In the genomic region with DNA sequence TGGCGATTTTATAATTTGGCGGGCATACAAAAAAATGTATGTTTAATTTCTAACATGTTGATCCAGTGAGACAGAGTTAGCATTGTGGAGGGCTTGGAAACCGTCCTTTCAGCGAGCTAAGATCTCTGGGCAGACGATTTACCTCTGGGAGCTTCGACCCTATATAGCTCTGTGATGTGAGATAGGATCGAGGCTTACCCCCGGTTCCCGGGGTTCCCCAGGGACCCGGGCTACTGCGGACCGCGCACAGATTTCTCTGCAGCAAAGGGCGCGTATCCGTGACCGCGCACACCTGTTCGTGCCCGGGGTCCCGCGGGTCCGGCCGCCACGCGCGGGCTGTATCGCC, we compare ENCODE assay signal across 8 mouse cellular contexts. TPM values are rescaled to one million over a fixed set of nuclear protein-coding genes. Genes with fewer than 3 reads are reported as not detected.
DNase-seq lines count a peak whose midpoint lies in the region; ATAC-seq and TF ChIP-seq lines count a peak whose summit lies in the region.

No protein-coding gene starts in this region.

- no peak overlapping the region for H3K27ac ChIP-seq in kidney, embryonic 16.5 days (ENCODE audit: low read length)
- H3K27ac ChIP-seq in embryonic facial prominence, embryonic 11.5 days (replicated peaks; ENCODE audit: low read depth, low read length), result no peak overlapping the region
- H3K27ac ChIP-seq in hindbrain, embryonic 16.5 days (ENCODE audit: low read depth, low read length), result no peak overlapping the region; the same call in 1 of the 2 replicates
- peak overlapping the region; percentile 21 for H3K27ac ChIP-seq in midbrain, postnatal 0 days (ENCODE audit: low read depth, low read length)

- H3K9me3 ChIP-seq in kidney, embryonic 16.5 days (ENCODE audit: low read length), result no peaks in the 10 kb centered on the region
- H3K9me3 ChIP-seq in embryonic facial prominence, embryonic 11.5 days (replicated peaks; ENCODE audit: control insufficient read depth, low read length), result no peaks in the 10 kb centered on the region
- H3K9me3 ChIP-seq in hindbrain, embryonic 16.5 days (ENCODE audit: control insufficient read depth, low read length), result no peaks in the 10 kb centered on the region
- no peaks in the 10 kb centered on the region for H3K9me3 ChIP-seq in midbrain, postnatal 0 days (ENCODE audit: low read length)

- H3K4me2 ChIP-seq in kidney, embryonic 16.5 days (replicated peaks; ENCODE audit: low read depth, low read length), result peak overlapping the region; percentile 98
- peak overlapping the region; percentile 99 for H3K4me2 ChIP-seq in embryonic facial prominence, embryonic 11.5 days (ENCODE audit: low read depth, low read length)
- H3K4me2 ChIP-seq in hindbrain, embryonic 16.5 days (ENCODE audit: low read length), result peak overlapping the region; percentile 91
- peak overlapping the region; percentile 72 for H3K4me2 ChIP-seq in midbrain, postnatal 0 days (ENCODE audit: low read depth, low read length, poor library complexity, severe bottlenecking)

- H3K36me3 ChIP-seq in kidney, embryonic 16.5 days (ENCODE audit: insufficient read depth, low read length), result no peaks in the 10 kb centered on the region
- H3K36me3 ChIP-seq in embryonic facial prominence, embryonic 11.5 days (replicated peaks; ENCODE audit: control insufficient read depth, insufficient read depth, low read depth, low read length), result no peaks in the 10 kb centered on the region
- H3K36me3 ChIP-seq in hindbrain, embryonic 16.5 days (ENCODE audit: control insufficient read depth, insufficient read depth, low read length), result no peaks in the 10 kb centered on the region
- no peaks in the 10 kb centered on the region for H3K36me3 ChIP-seq in midbrain, postnatal 0 days (ENCODE audit: insufficient read depth, low read length)

- peak overlapping the region; percentile 61 for H3K9ac ChIP-seq in kidney, embryonic 16.5 days (replicated peaks; ENCODE audit: low read length)
- H3K9ac ChIP-seq in embryonic facial prominence, embryonic 11.5 days (replicated peaks; ENCODE audit: low read length), result peak overlapping the region; percentile 51
- peak overlapping the region; percentile 80 for H3K9ac ChIP-seq in hindbrain, embryonic 16.5 days (ENCODE audit: low read depth, low read length)
- peak overlapping the region; percentile 66 for H3K9ac ChIP-seq in midbrain, postnatal 0 days (replicated peaks; ENCODE audit: low read length, poor library complexity, severe bottlenecking)

- H3K4me3 ChIP-seq in kidney, embryonic 16.5 days (ENCODE audit: low read length), result peak overlapping the region; percentile 65
- peak overlapping the region; percentile 59 for H3K4me3 ChIP-seq in embryonic facial prominence, embryonic 11.5 days (ENCODE audit: low read depth, low read length)
- peak overlapping the region; percentile 76 for H3K4me3 ChIP-seq in hindbrain, embryonic 16.5 days (ENCODE audit: low read length)
- peak overlapping the region; percentile 65 for H3K4me3 ChIP-seq in midbrain, postnatal 0 days (ENCODE audit: low read depth, low read length)

- peak; percentile 40 for ATAC-seq in kidney, embryonic 16.5 days (ENCODE audit: low FRiP score, low TSS enrichment)
- ATAC-seq in embryonic facial prominence, embryonic 11.5 days (replicated peaks; ENCODE audit: insufficient number of reproducible peaks, low FRiP score, low TSS enrichment, low read depth), result peak; percentile 26; the same call in 1 of the 2 replicates
- peak; percentile 47 for ATAC-seq in hindbrain, embryonic 16.5 days
- peak; percentile 72 for ATAC-seq in midbrain, postnatal 0 days (ENCODE audit: low FRiP score)

- DNase-seq in kidney, postnatal 10 days, result no peak
- no peak for DNase-seq in embryonic facial prominence, embryonic 11.5 days (ENCODE audit: low spot score)
- DNase-seq in midbrain, postnatal 0 days (ENCODE audit: low spot score), result peak; percentile 25
- no peak for DNase-seq in retina, embryonic 14.5 days (ENCODE audit: low spot score)
- DNase-seq in urinary bladder, postnatal 4 days (ENCODE audit: low spot score in 2 of 2), result no peak
- no peak for DNase-seq in adrenal gland, postnatal 4 days (ENCODE audit: low spot score in 2 of 2)

- WGBS in kidney, embryonic 16.5 days, result 1% methylated on average over 28 of the region's 28 CpGs
- 1% methylated on average over 28 of the region's 28 CpGs for WGBS in embryonic facial prominence, embryonic 11.5 days
- under 1% methylated on average over 28 of the region's 28 CpGs for WGBS in hindbrain, embryonic 16.5 days
- 2% methylated on average over 28 of the region's 28 CpGs for WGBS in midbrain, postnatal 0 days

- peaks cover 15% of the 10 kb centered on the region; the same call in 1 of the 2 replicates for H3K4me1 ChIP-seq in kidney, embryonic 16.5 days (ENCODE audit: insufficient read depth, low read length)
- H3K4me1 ChIP-seq in embryonic facial prominence, embryonic 11.5 days (ENCODE audit: control insufficient read depth, insufficient read depth, low read length), result peaks cover 3% of the 10 kb centered on the region; the same call in 1 of the 2 replicates
- H3K4me1 ChIP-seq in hindbrain, embryonic 16.5 days (ENCODE audit: control insufficient read depth, insufficient read depth, low read depth, low read length), result 0 out of 2 replicates have a peak, but pooled peaks cover 4% of the 10 kb centered on the region
- no peaks in the 10 kb centered on the region for H3K4me1 ChIP-seq in midbrain, postnatal 0 days (ENCODE audit: insufficient read depth, low read length)

- peaks cover 39% of the 10 kb centered on the region for H3K27me3 ChIP-seq in kidney, embryonic 16.5 days (ENCODE audit: insufficient read depth, low read length)
- H3K27me3 ChIP-seq in embryonic facial prominence, embryonic 11.5 days (ENCODE audit: control insufficient read depth, insufficient read depth, low read length), result peaks cover 18% of the 10 kb centered on the region
- peaks cover 4% of the 10 kb centered on the region; the same call in 1 of the 2 replicates for H3K27me3 ChIP-seq in hindbrain, embryonic 16.5 days (replicated peaks; ENCODE audit: control insufficient read depth, insufficient read depth, low read length)
- no peaks in the 10 kb centered on the region for H3K27me3 ChIP-seq in midbrain, postnatal 0 days (ENCODE audit: insufficient read depth, low read length)

- no peak for TF ChIP-seq CTCF in midbrain, postnatal 0 days (IDR thresholded peaks at IDR 0.05)

RNA-seq across cellular contexts. Expression of gene Dnajc6, which starts 0.3 kb away (rescaled TPM):
- polyA plus RNA-seq in kidney, embryonic 16.5 days (2015; fragmentation: Nextera tagmentation; extraction: Ambion mirVana), result 1.8 and 2.2 TPM in 2 replicates
- 1.9 and 2.9 TPM in 2 replicates for polyA plus RNA-seq in embryonic facial prominence, embryonic 11.5 days (2014; fragmentation: Nextera tagmentation; extraction: Ambion mirVana)
- polyA plus RNA-seq in hindbrain, embryonic 16.5 days (2015; fragmentation: Nextera tagmentation; extraction: Ambion mirVana), result 66.1 and 68.1 TPM in 2 replicates
- total RNA-seq in midbrain, postnatal 0 days (2014; rRNA removed), result 208 and 225 TPM in 2 replicates
- polyA plus RNA-seq in midbrain, postnatal 0 days (2015; fragmentation: Nextera tagmentation; extraction: Ambion mirVana), result 74.9 and 79.0 TPM in 2 replicates
- total RNA-seq in adrenal gland, postnatal 4 days (2021), result 10 to 100 TPM in 1 of 2 experiments, 1 to 10 TPM in 1; 8.6 to 11.7 TPM

Comparison
In these comparisons a context has a peak if more than half of its experiments do, and no peak if none do; other contexts are left out.
1. RNA of gene Dnajc6, which starts 0.3 kb away (polyA plus RNA-seq): 74.9 to 79.0 TPM in midbrain, postnatal 0 days and 66.1 to 68.1 TPM in hindbrain, embryonic 16.5 days; 1.8 to 2.2 TPM in kidney, embryonic 16.5 days and 1.9 to 2.9 TPM in embryonic facial prominence, embryonic 11.5 days; every median in the first group is over 10 times any median in the second.
2. Peak in every context shown above with its lines, with median percentiles within 50 percentile points of each other: ATAC-seq, H3K4me2 ChIP-seq, H3K4me3 ChIP-seq and H3K9ac ChIP-seq.